7 mouse cellular contexts compared by ENCODE assay signal in genomic region chrX:52911587-52912371, GRCm38 (mm10). TPM values are rescaled to one million over a fixed set of nuclear protein-coding genes. Genes with fewer than 3 reads are reported as not detected.
DNase-seq lines count a peak whose midpoint lies in the region; ATAC-seq lines count a peak whose summit lies in the region.

TSS of gene Phf6 (plus strand) at chrX:52912266.

- H3K9ac ChIP-seq in midbrain, embryonic 13.5 days (replicated peaks) = peak within 1 kb of the TSS; percentile 82

- ATAC-seq in midbrain, embryonic 13.5 days = peak; percentile 99

- H3K36me3 ChIP-seq in limb, embryonic 10.5 days = no peaks in the 10 kb centered on the region
- no peaks in the 10 kb centered on the region for H3K36me3 ChIP-seq in midbrain, embryonic 13.5 days

- H3K4me3 ChIP-seq in limb, embryonic 10.5 days = peak within 1 kb of the TSS; percentile 70
- H3K4me3 ChIP-seq in midbrain, embryonic 13.5 days (replicated peaks) = peak within 1 kb of the TSS; percentile 63

- H3K27me3 ChIP-seq in limb, embryonic 10.5 days (ENCODE audit: low read depth, poor library complexity, severe bottlenecking) = no peaks in the 10 kb centered on the region
- H3K27me3 ChIP-seq in midbrain, embryonic 13.5 days = no peaks in the 10 kb centered on the region

- WGBS in limb, embryonic 10.5 days = 22% methylated on average over 51 of the region's 54 CpGs
- WGBS in midbrain, embryonic 13.5 days = 27% methylated on average over 54 of the region's 54 CpGs

- H3K9me3 ChIP-seq in limb, embryonic 10.5 days (replicated peaks) = no peaks in the 10 kb centered on the region
- H3K9me3 ChIP-seq in midbrain, embryonic 13.5 days = no peaks in the 10 kb centered on the region

- peak within 1 kb of the TSS; percentile 55 for H3K4me2 ChIP-seq in midbrain, embryonic 13.5 days (replicated peaks)

- peak within 1 kb of the TSS; percentile 95 for H3K27ac ChIP-seq in limb, embryonic 10.5 days
- H3K27ac ChIP-seq in midbrain, embryonic 13.5 days = peak within 1 kb of the TSS; percentile 98

- H3K4me1 ChIP-seq in limb, embryonic 10.5 days = no peaks in the 10 kb centered on the region
- peaks cover 11% of the 10 kb centered on the region for H3K4me1 ChIP-seq in midbrain, embryonic 13.5 days (replicated peaks)

- peak; percentile 85 for DNase-seq in adrenal gland, adult 8-10 months
- DNase-seq in embryo, embryonic 9.5 days (ENCODE audit: extremely low spot score) = peak; percentile 81
- peak; percentile 24 for DNase-seq in gonadal fat pad, adult 2 months (ENCODE audit: low read depth)
- DNase-seq in kidney, adult 11 months = peak; percentile 88
- DNase-seq in limb, embryonic 10.5 days (ENCODE audit: low spot score) = peak; percentile 88
- peak; percentile 79 for DNase-seq in spleen, adult 12 weeks (ENCODE audit: low spot score)

RNA-seq across cellular contexts. Expression of gene Phf6, which starts in this region (rescaled TPM):
- 10 to 100 TPM; 17.4 to 23.8 (median 20.3) TPM for total RNA-seq in adrenal gland, adult 8-10 months (2022)
- polyA plus RNA-seq in gonadal fat pad, adult 2 months (2012; rRNA removed) = 12.8 and 17.5 TPM in 2 replicates
- 78.4 and 98.0 TPM in 2 replicates for polyA plus RNA-seq in limb, embryonic 10.5 days (2016; fragmentation: Nextera tagmentation; extraction: Ambion mirVana)
- 91.0 and 94.3 TPM in 2 replicates for polyA plus RNA-seq in midbrain, embryonic 13.5 days (2015; fragmentation: Nextera tagmentation; extraction: Ambion mirVana)

Comparison
In these comparisons a context has a peak if more than half of its experiments do, and no peak if none do; other contexts are left out.
1. Peak in every context shown above with its lines: DNase-seq, ATAC-seq, H3K4me3 ChIP-seq and H3K27ac ChIP-seq.
2. DNase-seq: peak in every context shown above with its lines; median percentile 88 in kidney, adult 11 months; 88 in limb, embryonic 10.5 days; 85 in adrenal gland, adult 8-10 months; 81 in embryo, embryonic 9.5 days; 79 in spleen, adult 12 weeks; 24 in gonadal fat pad, adult 2 months.